Mouse (Mus musculus) intestine, embryonic 16.5 days (tissue): Measurements from ENCODE around the gene Iltifb. TPM values are rescaled to one million over a fixed set of nuclear protein-coding genes. Genes with fewer than 3 reads are reported as not detected.
"Not testable (repeated sequence)": the region's sequence is repeated elsewhere in the genome, so short reads cannot be mapped to it uniquely, and the experiment has no call there.

Experiments used
- ATAC-seq: fragments of 200-750 bp; cut with Nextera tagmentation; 2 replicates; pipeline ENCODE4 v1.8.0; 2017; ENCODE audit warnings: moderate TSS enrichment, moderate library complexity
- H3K27ac ChIP-seq: fragments of 300-500 bp; sonication (generic); 2 replicates; pipeline ENCODE4 v1.5.1; 2014; ENCODE audit warnings: mild to moderate bottlenecking, low read length
- H3K27me3 ChIP-seq: fragments of 300-500 bp; sonication (generic); replicated peaks from 2 replicates; pipeline ENCODE4 v1.6.1; 2014; ENCODE audit warnings: low read length, control low read depth, mixed read lengths; ENCODE audit not compliant: control insufficient read depth, insufficient read depth
- H3K36me3 ChIP-seq: fragments of 300-500 bp; sonication (generic); 2 replicates; pipeline ENCODE4 v1.6.1; 2014; ENCODE audit warnings: low read length, control low read depth; ENCODE audit not compliant: control insufficient read depth, insufficient read depth
- H3K4me1 ChIP-seq: fragments of 300-500 bp; sonication (generic); 2 replicates; pipeline ENCODE4 v1.6.1; 2014; ENCODE audit warnings: low read length, control low read depth, mixed read lengths; ENCODE audit not compliant: control insufficient read depth, insufficient read depth
- H3K4me2 ChIP-seq: fragments of 300-500 bp; sonication (generic); 2 replicates; pipeline ENCODE4 v1.6.1; 2014; ENCODE audit warnings: low read depth, low read length, control low read depth
- H3K4me3 ChIP-seq: fragments of 300-500 bp; sonication (generic); 2 replicates; pipeline ENCODE4 v1.5.1; 2014; ENCODE audit warnings: mild to moderate bottlenecking, low read length
- H3K9ac ChIP-seq: fragments of 300-500 bp; sonication (generic); 2 replicates; pipeline ENCODE4 v1.6.1; 2014; ENCODE audit warnings: low read depth, low read length
- H3K9me3 ChIP-seq: fragments of 300-500 bp; sonication (generic); 2 replicates; pipeline ENCODE4 v1.6.1; 2016; ENCODE audit warnings: low read length, control low read depth; ENCODE audit not compliant: control insufficient read depth
- WGBS: fragments of 180-500 bp; shearing (Covaris S2); extraction: QIAGEN DNeasy Blood & Tissue Kit; methylation state at CpG from one replicate; pipeline ENCODE4 v1.1.7; 2014; 5-methylcytosine and 5-hydroxymethylcytosine counted together
- polyA plus RNA-seq: library from polyadenylated mRNA; unstranded; fragments of >200 nt; fragmentation: Nextera tagmentation; extraction: Ambion mirVana; gene quantifications from 2 replicates; pipeline ENCODE4 v1.2.1, GENCODE M21; 2015

The Iltifb gene
- polyA plus RNA-seq = not detected in 2 replicates

DNA sequence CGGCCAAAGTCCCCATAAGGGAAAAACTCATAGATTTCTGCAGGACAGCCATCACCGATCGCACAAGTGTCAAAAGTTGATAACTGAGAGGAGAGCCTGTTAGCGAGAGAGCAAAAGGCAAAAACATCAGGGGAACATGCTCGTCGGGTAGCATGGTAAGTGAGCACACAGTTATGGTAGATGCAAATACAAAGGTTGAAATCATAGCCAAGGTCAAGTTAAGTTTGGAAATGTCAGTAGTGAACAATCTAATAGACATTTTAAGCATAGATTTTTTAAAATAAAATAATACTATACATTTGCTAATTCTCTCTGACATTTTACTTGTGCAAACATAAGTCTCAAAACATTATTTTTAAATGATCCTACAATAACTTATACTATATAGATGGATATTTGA lies at the start of gene Iltifb:
Gene Iltifb (minus strand): TSS at position 101 of the 400 bp plus-strand sequence.
- Histone ChIP-seq H3K36me3 (no peaks in the 10 kb centered on the region), H3K27ac (no peak within 1 kb of the TSS), H3K4me1 (no peaks in the 10 kb centered on the region), H3K27me3 (no peaks in the 10 kb centered on the region), H3K9me3 (no peaks in the 10 kb centered on the region), H3K4me3 (no peak within 1 kb of the TSS), H3K9ac (no peak within 1 kb of the TSS), H3K4me2 (no peak within 1 kb of the TSS)
- WGBS = 91% methylated on average over 6 of the region's 6 CpGs
- no peak for ATAC-seq

DNA sequence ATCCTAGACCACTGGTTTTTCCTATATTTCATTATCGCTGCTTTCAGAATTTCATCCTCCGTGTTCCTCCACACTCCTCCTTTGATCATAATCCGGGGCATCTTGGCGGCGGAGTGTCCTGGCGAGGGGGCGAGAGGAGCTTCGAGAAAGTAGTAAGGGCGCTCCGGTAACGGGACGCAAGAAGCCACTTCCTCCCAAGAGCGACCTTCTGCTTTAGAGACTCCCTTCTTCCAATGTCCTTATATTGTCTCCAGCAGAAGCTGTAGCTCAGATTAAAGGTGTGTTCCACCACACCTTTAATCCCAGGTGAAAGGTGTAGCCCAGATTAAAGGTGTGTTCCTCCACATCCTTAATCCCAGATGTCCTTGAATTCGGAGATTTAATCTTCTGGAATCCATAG lies 48.3 kb upstream of the Iltifb start, which contains the start of gene Gm9046:
Gene Gm9046 (minus strand): TSS at position 101 of the 400 bp plus-strand sequence.
- H3K4me2 ChIP-seq, H3K9me3 ChIP-seq, H3K9ac ChIP-seq, H3K27ac ChIP-seq, H3K4me1 ChIP-seq, ATAC-seq, H3K27me3 ChIP-seq, H3K36me3 ChIP-seq, H3K4me3 ChIP-seq: not testable (repeated sequence)
- WGBS = no CpG with 5 or more reads among the region's 14 CpGs

GRCm38 (mm10) chr10:118337731-118338130 lies 42.9 kb upstream of the Iltifb start, which contains the start of gene Gm9045:
TSS of gene Gm9045 (minus strand) at chr10:118337831.
- H3K27ac ChIP-seq, ATAC-seq, H3K27me3 ChIP-seq, H3K4me1 ChIP-seq, H3K36me3 ChIP-seq, H3K4me3 ChIP-seq, H3K4me2 ChIP-seq, H3K9me3 ChIP-seq, H3K9ac ChIP-seq: not testable (repeated sequence)
- no CpG with 5 or more reads among the region's 14 CpGs for WGBS

GRCm38 (mm10) chr10:118332308-118332707 lies 37.5 kb upstream of the Iltifb start, which contains the start of gene Gm9044:
TSS of gene Gm9044 (minus strand) at chr10:118332408.
- not testable (repeated sequence) for H3K9ac ChIP-seq, H3K4me2 ChIP-seq, H3K4me1 ChIP-seq, H3K27ac ChIP-seq, H3K27me3 ChIP-seq, ATAC-seq, H3K36me3 ChIP-seq, H3K9me3 ChIP-seq, H3K4me3 ChIP-seq
- no CpG with 5 or more reads among the region's 14 CpGs for WGBS

DNA sequence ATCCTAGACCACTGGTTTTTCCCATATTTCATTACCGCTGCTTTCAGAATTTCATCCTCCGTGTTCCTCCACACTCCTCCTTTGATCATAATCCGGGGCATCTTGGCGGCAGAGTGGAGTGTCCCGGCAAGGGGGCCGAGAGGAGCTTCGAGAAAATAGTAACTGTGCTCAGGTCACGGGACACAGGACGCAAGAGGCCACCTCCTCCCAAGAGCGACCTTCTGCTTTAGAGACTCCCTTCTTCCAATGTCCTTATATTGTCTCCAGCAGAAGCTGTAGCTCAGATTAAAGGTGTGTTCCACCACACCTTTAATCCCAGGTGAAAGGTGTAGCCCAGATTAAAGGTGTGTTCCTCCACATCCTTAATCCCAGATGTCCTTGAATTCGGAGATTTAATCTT lies 32.0 kb upstream of the Iltifb start, which contains the start of gene Gm9040:
Gene Gm9040 (minus strand): TSS at position 101 of the 400 bp plus-strand sequence.
- not testable (repeated sequence) for ATAC-seq, H3K4me2 ChIP-seq, H3K36me3 ChIP-seq, H3K27ac ChIP-seq, H3K4me3 ChIP-seq, H3K9me3 ChIP-seq, H3K4me1 ChIP-seq, H3K9ac ChIP-seq, H3K27me3 ChIP-seq
- WGBS = no CpG with 5 or more reads among the region's 11 CpGs

- ATAC-seq = no peak
- Histone ChIP-seq H3K4me1 (no peaks in the 10 kb centered on the region), H3K27ac (no peak overlapping the region), H3K27me3 (no peaks in the 10 kb centered on the region), H3K4me3 (no peak overlapping the region), H3K9me3 (no peaks in the 10 kb centered on the region), H3K9ac (no peak overlapping the region), H3K4me2 (no peak overlapping the region), H3K36me3 (no peaks in the 10 kb centered on the region)
- WGBS = 82% methylated on average over 8 of the region's 8 CpGs
Observed at GRCm38 (mm10) chr10:118319024-118319423, 24.2 kb upstream of the Iltifb start.

- H3K9me3 ChIP-seq, H3K4me2 ChIP-seq, H3K27me3 ChIP-seq, H3K4me3 ChIP-seq, H3K27ac ChIP-seq, H3K4me1 ChIP-seq, H3K36me3 ChIP-seq, H3K9ac ChIP-seq, ATAC-seq: not testable (repeated sequence)
- 41% methylated on average over 2 of the region's 2 CpGs for WGBS
Observed at GRCm38 (mm10) chr10:118302133-118302532, 7.3 kb upstream of the Iltifb start.

DNA sequence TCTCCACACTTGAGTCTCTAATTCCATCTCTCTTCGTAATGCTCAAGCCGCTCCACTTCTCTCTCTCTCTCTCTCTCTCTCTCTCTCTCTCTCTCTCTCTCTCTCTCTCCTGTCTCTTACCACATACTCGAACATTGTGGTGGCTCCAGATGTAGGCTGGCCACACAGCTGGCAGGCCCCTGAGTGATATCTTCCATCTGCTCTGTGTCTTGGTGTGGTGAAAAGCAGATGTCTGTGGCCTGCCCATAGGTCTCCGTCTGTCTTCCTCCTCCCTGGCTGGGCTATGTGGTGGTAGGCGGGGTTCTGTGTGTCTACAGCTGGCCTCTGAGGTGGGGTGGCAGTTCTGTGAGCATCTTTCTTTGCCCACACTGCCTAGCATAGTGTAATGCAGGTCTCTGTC lies 11.8 kb downstream of the Iltifb start:
- not testable (repeated sequence) for H3K9ac ChIP-seq, H3K4me3 ChIP-seq, H3K4me2 ChIP-seq, H3K27ac ChIP-seq, H3K27me3 ChIP-seq, H3K9me3 ChIP-seq, H3K36me3 ChIP-seq, H3K4me1 ChIP-seq, ATAC-seq
- WGBS = 94% methylated on average over 2 of the region's 5 CpGs

DNA sequence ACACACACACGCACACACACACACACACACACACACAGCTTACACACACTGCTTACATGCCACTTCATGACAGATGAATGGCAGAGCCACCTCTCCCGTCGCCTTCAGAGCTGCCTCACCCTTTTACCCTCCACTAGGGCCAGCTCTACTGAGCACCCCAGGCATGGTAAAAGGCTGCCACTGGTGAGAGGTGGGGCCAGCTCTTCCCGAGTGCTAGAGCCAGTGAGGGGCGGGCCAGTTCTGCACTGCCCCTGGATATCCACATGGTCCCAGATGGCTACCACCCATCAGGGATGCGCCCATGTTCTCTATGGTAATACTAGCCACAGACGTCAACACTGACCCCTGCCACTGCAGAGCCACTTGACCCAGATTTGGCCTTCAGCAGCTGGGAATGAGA lies 12.3 kb downstream of the Iltifb start:
- not testable (repeated sequence) for H3K4me2 ChIP-seq, H3K36me3 ChIP-seq, H3K4me1 ChIP-seq, H3K4me3 ChIP-seq, H3K9ac ChIP-seq, H3K9me3 ChIP-seq, H3K27ac ChIP-seq, H3K27me3 ChIP-seq, ATAC-seq
- WGBS = 73% methylated on average over 6 of the region's 7 CpGs

DNA sequence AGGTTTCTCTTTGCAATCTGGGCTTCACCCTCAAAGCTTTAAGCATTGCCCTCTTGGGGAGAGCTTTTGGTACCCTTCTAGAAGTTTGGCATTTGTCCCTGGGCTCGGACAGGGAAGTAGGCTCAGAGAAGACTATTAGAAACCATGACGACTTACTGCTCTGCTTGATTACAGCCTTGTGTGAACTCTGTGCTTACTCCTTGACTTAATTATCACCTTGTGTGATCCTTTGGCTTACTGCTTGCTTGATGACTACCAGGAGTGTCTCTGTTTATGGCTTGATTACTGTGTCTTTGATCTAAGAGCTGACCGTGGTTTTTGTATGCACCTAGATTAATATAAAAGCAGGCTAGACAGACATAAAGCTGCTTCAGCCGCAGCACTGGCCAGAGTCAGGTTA lies 16.8 kb downstream of the Iltifb start:
- H3K4me1 ChIP-seq, H3K36me3 ChIP-seq, H3K4me2 ChIP-seq, H3K27me3 ChIP-seq, H3K4me3 ChIP-seq, H3K9ac ChIP-seq, H3K27ac ChIP-seq, H3K9me3 ChIP-seq: not testable (repeated sequence)
- no CpG with 5 or more reads among the region's 4 CpGs for WGBS
- peak; percentile 62; the same call in 1 of the 2 replicates for ATAC-seq
